Comparison of ENCODE assay signal across 18 mouse cellular contexts in genomic region chr3:101365081-101365612, GRCm38 (mm10). TPM values are rescaled to one million over a fixed set of nuclear protein-coding genes. Genes with fewer than 3 reads are reported as not detected.
A peak's percentile ranks its signal among the peaks of the same experiment; 100 is the strongest.
DNase-seq lines count a peak whose midpoint lies in the region; ATAC-seq and TF ChIP-seq lines count a peak whose summit lies in the region.
"Had no signal": no experiment of that assay in that cellular context is flagged by ENCODE, and none has a peak within 500 bp of the region (broad histone marks: within the 10 kb centered on the region; RNA-seq: fewer than 3 reads in every experiment).

No protein-coding gene starts in this region.

- peaks cover 11% of the 10 kb centered on the region for H3K4me1 ChIP-seq in hindbrain, postnatal 0 days (ENCODE audit: insufficient read depth, low read length)
- H3K4me1 ChIP-seq in midbrain, embryonic 13.5 days (replicated peaks): peaks cover 26% of the 10 kb centered on the region

- H3K9ac ChIP-seq in hindbrain, postnatal 0 days (replicated peaks; ENCODE audit: low read length): no peak overlapping the region
- no peak overlapping the region for H3K9ac ChIP-seq in midbrain, embryonic 13.5 days (replicated peaks)
- H3K9ac ChIP-seq: embryonic facial prominence, embryonic 15.5 days; neural tube, embryonic 15.5 days; stomach, embryonic 15.5 days had no signal

- no peak overlapping the region for H3K4me2 ChIP-seq in hindbrain, postnatal 0 days (ENCODE audit: low read depth, low read length)
- H3K4me2 ChIP-seq in midbrain, embryonic 13.5 days (replicated peaks): no peak overlapping the region
- H3K4me2 ChIP-seq: embryonic facial prominence, embryonic 15.5 days; neural tube, embryonic 15.5 days; stomach, embryonic 15.5 days had no signal

- H3K9me3 ChIP-seq in hindbrain, postnatal 0 days (ENCODE audit: low read length): no peaks in the 10 kb centered on the region
- no peaks in the 10 kb centered on the region for H3K9me3 ChIP-seq in midbrain, embryonic 13.5 days
- H3K9me3 ChIP-seq: embryonic facial prominence, embryonic 15.5 days; neural tube, embryonic 15.5 days; stomach, embryonic 15.5 days had no signal

- peak; percentile 45 for DNase-seq in embryo, embryonic 10 days (ENCODE audit: low spot score)
- DNase-seq in embryo, embryonic 9.5 days (ENCODE audit: extremely low spot score): no peak
- peak; percentile 67 for DNase-seq in brain, embryonic 14.5 days (ENCODE audit: low read depth)
- DNase-seq in hindbrain, postnatal 0 days (ENCODE audit: low spot score): peak; percentile 37
- DNase-seq in spleen, adult 18-20 months: no peak
- no peak for DNase-seq in gastrocnemius, adult 18-20 months (ENCODE audit: low spot score)
- no peak for DNase-seq in kidney, postnatal 10 days
- DNase-seq: adrenal gland, postnatal 14 days; cerebellum, adult 9-10 months; gastrocnemius, postnatal 25 days; lung, adult 18-20 months had no signal

- 59% methylated on average over 6 of the region's 6 CpGs for WGBS in hindbrain, postnatal 0 days
- WGBS in midbrain, embryonic 13.5 days: 21% methylated on average over 6 of the region's 6 CpGs

- H3K36me3 ChIP-seq in hindbrain, postnatal 0 days (ENCODE audit: insufficient read depth, low read length): no peaks in the 10 kb centered on the region
- H3K36me3 ChIP-seq in midbrain, embryonic 13.5 days: no peaks in the 10 kb centered on the region
- H3K36me3 ChIP-seq: embryonic facial prominence, embryonic 15.5 days; neural tube, embryonic 15.5 days; stomach, embryonic 15.5 days had no signal

- H3K4me3 ChIP-seq in hindbrain, postnatal 0 days (ENCODE audit: low read length): no peak overlapping the region
- no peak overlapping the region for H3K4me3 ChIP-seq in midbrain, embryonic 13.5 days (replicated peaks)
- H3K4me3 ChIP-seq: embryonic facial prominence, embryonic 15.5 days; neural tube, embryonic 15.5 days; stomach, embryonic 15.5 days had no signal

- peak; percentile 53 for ATAC-seq in hindbrain, postnatal 0 days
- peak; percentile 86 for ATAC-seq in midbrain, embryonic 13.5 days
- ATAC-seq: intestine, embryonic 16.5 days had no signal

- no peaks in the 10 kb centered on the region for H3K27me3 ChIP-seq in hindbrain, postnatal 0 days (ENCODE audit: insufficient read depth, low read length)
- peaks cover 6% of the 10 kb centered on the region for H3K27me3 ChIP-seq in midbrain, embryonic 13.5 days
- H3K27me3 ChIP-seq: embryonic facial prominence, embryonic 15.5 days; neural tube, embryonic 15.5 days; stomach, embryonic 15.5 days had no signal

- TF ChIP-seq CTCF in brain, embryonic 14.5 days (IDR thresholded peaks at IDR 0.05; ENCODE audit: borderline replicate concordance, extremely low read depth, insufficient read depth, insufficient read length): no peak
- TF ChIP-seq CTCF in hindbrain, postnatal 0 days (IDR thresholded peaks at IDR 0.05; ENCODE audit: low read depth): no peak

- TF ChIP-seq POLR2A in brain, embryonic 14.5 days (IDR thresholded peaks at IDR 0.05; ENCODE audit: borderline replicate concordance, extremely low read depth, insufficient read depth, insufficient read length, poor library complexity, severe bottlenecking): no peak

- H3K27ac ChIP-seq in hindbrain, postnatal 0 days: no peak overlapping the region
- peak overlapping the region; percentile 44 for H3K27ac ChIP-seq in midbrain, embryonic 13.5 days
- H3K27ac ChIP-seq: embryonic facial prominence, embryonic 15.5 days; kidney, postnatal 0 days; macrophage; stomach, embryonic 15.5 days had no signal

RNA-seq across cellular contexts. Expression of gene Igsf3, which starts 11.7 kb away (rescaled TPM):
- 17.4 and 36.0 TPM in 2 replicates for polyA plus RNA-seq in brain, embryonic 14.5 days (2012; rRNA removed)
- total RNA-seq in hindbrain, postnatal 0 days (2014; rRNA removed): 76.3 and 84.0 TPM in 2 replicates
- polyA plus RNA-seq in hindbrain, postnatal 0 days (2015; fragmentation: Nextera tagmentation; extraction: Ambion mirVana): 62.1 and 65.7 TPM in 2 replicates
- polyA plus RNA-seq in midbrain, embryonic 13.5 days (2015; fragmentation: Nextera tagmentation; extraction: Ambion mirVana): 75.5 and 79.1 TPM in 2 replicates
- total RNA-seq in gastrocnemius, adult 18-20 months (2021): 1 to 10 TPM; 2.9 to 3.7 TPM

Comparison
In these comparisons a context has a peak if more than half of its experiments do, and no peak if none do; other contexts are left out.
1. DNase-seq: peak in embryo, embryonic 10 days (single experiment), brain, embryonic 14.5 days (single experiment) and hindbrain, postnatal 0 days (single experiment); none in embryo, embryonic 9.5 days (single experiment), spleen, adult 18-20 months (0 of 2), gastrocnemius, adult 18-20 months (single experiment) and kidney, postnatal 10 days (single experiment).